Mouse (Mus musculus): ENCODE results near the gene Zfyve28. TPM values are rescaled to one million over a fixed set of nuclear protein-coding genes. Genes with fewer than 3 reads are reported as not detected.

Zfyve28 gene
- polyA plus RNA-seq, 1 experiment: 7.6 TPM

- DNase-seq (ENCODE audit: low read depth): no peak
- TF ChIP-seq CTCF (IDR thresholded peaks at IDR 0.05; ENCODE audit: borderline replicate concordance, extremely low read depth, insufficient read depth, insufficient read length): no peak
- no peak for TF ChIP-seq POLR2A (IDR thresholded peaks at IDR 0.05; ENCODE audit: borderline replicate concordance, extremely low read depth, insufficient read depth, insufficient read length, poor library complexity, severe bottlenecking)
These were observed 89.6 kb downstream of the Zfyve28 start for GRCm38 (mm10) chr5:34198615-34199014.

GRCm38 (mm10) chr5:34197243-34197642 is 91.0 kb downstream of the Zfyve28 start:
- DNase-seq (ENCODE audit: low read depth): peak; percentile 71
- no peak for TF ChIP-seq CTCF (IDR thresholded peaks at IDR 0.05; ENCODE audit: borderline replicate concordance, extremely low read depth, insufficient read depth, insufficient read length)
- no peak for TF ChIP-seq POLR2A (IDR thresholded peaks at IDR 0.05; ENCODE audit: borderline replicate concordance, extremely low read depth, insufficient read depth, insufficient read length, poor library complexity, severe bottlenecking)

- no peak for TF ChIP-seq CTCF (IDR thresholded peaks at IDR 0.05; ENCODE audit: borderline replicate concordance, extremely low read depth, insufficient read depth, insufficient read length)
- no peak for TF ChIP-seq POLR2A (IDR thresholded peaks at IDR 0.05; ENCODE audit: borderline replicate concordance, extremely low read depth, insufficient read depth, insufficient read length, poor library complexity, severe bottlenecking)
- DNase-seq (ENCODE audit: low read depth): no peak
These were observed 91.8 kb downstream of the Zfyve28 start for GRCm38 (mm10) chr5:34196423-34196822.

GRCm38 (mm10) chr5:34195786-34196185 is 92.5 kb downstream of the Zfyve28 start:
- TF ChIP-seq POLR2A (IDR thresholded peaks at IDR 0.05; ENCODE audit: borderline replicate concordance, extremely low read depth, insufficient read depth, insufficient read length, poor library complexity, severe bottlenecking): no peak
- TF ChIP-seq CTCF (IDR thresholded peaks at IDR 0.05; ENCODE audit: borderline replicate concordance, extremely low read depth, insufficient read depth, insufficient read length): no peak
- DNase-seq (ENCODE audit: low read depth): no peak

GRCm38 (mm10) chr5:34194975-34195662 is 93.1 kb downstream of the Zfyve28 start:
- no peak for DNase-seq (ENCODE audit: low read depth)
- TF ChIP-seq CTCF (IDR thresholded peaks at IDR 0.05; ENCODE audit: borderline replicate concordance, extremely low read depth, insufficient read depth, insufficient read length): no peak
- no peak for TF ChIP-seq POLR2A (IDR thresholded peaks at IDR 0.05; ENCODE audit: borderline replicate concordance, extremely low read depth, insufficient read depth, insufficient read length, poor library complexity, severe bottlenecking)

- no peak for DNase-seq (ENCODE audit: low read depth)
- TF ChIP-seq POLR2A (IDR thresholded peaks at IDR 0.05; ENCODE audit: borderline replicate concordance, extremely low read depth, insufficient read depth, insufficient read length, poor library complexity, severe bottlenecking) (no peak), CTCF (IDR thresholded peaks at IDR 0.05; ENCODE audit: borderline replicate concordance, extremely low read depth, insufficient read depth, insufficient read length) (no peak)
These were observed 93.8 kb downstream of the Zfyve28 start for GRCm38 (mm10) chr5:34194426-34194825.

- TF ChIP-seq CTCF (IDR thresholded peaks at IDR 0.05; ENCODE audit: borderline replicate concordance, extremely low read depth, insufficient read depth, insufficient read length) (peak; percentile 47; the same call in 1 of the 2 replicates), POLR2A (IDR thresholded peaks at IDR 0.05; ENCODE audit: borderline replicate concordance, extremely low read depth, insufficient read depth, insufficient read length, poor library complexity, severe bottlenecking) (no peak)
- DNase-seq (ENCODE audit: low read depth): no peak
These were observed 96.4 kb downstream of the Zfyve28 start for GRCm38 (mm10) chr5:34191843-34192242.

GRCm38 (mm10) chr5:34191021-34191420 is 97.2 kb downstream of the Zfyve28 start:
- no peak for TF ChIP-seq CTCF (IDR thresholded peaks at IDR 0.05; ENCODE audit: borderline replicate concordance, extremely low read depth, insufficient read depth, insufficient read length)
- no peak for TF ChIP-seq POLR2A (IDR thresholded peaks at IDR 0.05; ENCODE audit: borderline replicate concordance, extremely low read depth, insufficient read depth, insufficient read length, poor library complexity, severe bottlenecking)

GRCm38 (mm10) chr5:34189521-34189920 is 98.7 kb downstream of the Zfyve28 start:
- no peak for DNase-seq (ENCODE audit: low read depth)
- no peak for TF ChIP-seq POLR2A (IDR thresholded peaks at IDR 0.05; ENCODE audit: borderline replicate concordance, extremely low read depth, insufficient read depth, insufficient read length, poor library complexity, severe bottlenecking)
- no peak for TF ChIP-seq CTCF (IDR thresholded peaks at IDR 0.05; ENCODE audit: borderline replicate concordance, extremely low read depth, insufficient read depth, insufficient read length)

More at GRCm38 (mm10) chr5:34191021-34191420, 97.2 kb downstream of the Zfyve28 start:
- DNase-seq (ENCODE audit: low read depth): no peak

- TF ChIP-seq POLR2A (IDR thresholded peaks at IDR 0.05; ENCODE audit: borderline replicate concordance, extremely low read depth, insufficient read depth, insufficient read length, poor library complexity, severe bottlenecking) (no peak), CTCF (IDR thresholded peaks at IDR 0.05; ENCODE audit: borderline replicate concordance, extremely low read depth, insufficient read depth, insufficient read length) (no peak)
- DNase-seq (ENCODE audit: low read depth): no peak
These were observed 99.4 kb downstream of the Zfyve28 start for GRCm38 (mm10) chr5:34188856-34189255.

GRCm38 (mm10) chr5:34187601-34188316 is 100.5 kb downstream of the Zfyve28 start, which contains the start of gene Mxd4:
Gene Mxd4, minus strand, starts transcription at chr5:34187720.
- TF ChIP-seq POLR2A (IDR thresholded peaks at IDR 0.05; ENCODE audit: borderline replicate concordance, extremely low read depth, insufficient read depth, insufficient read length, poor library complexity, severe bottlenecking): peak; percentile 79
- no peak for TF ChIP-seq CTCF (IDR thresholded peaks at IDR 0.05; ENCODE audit: borderline replicate concordance, extremely low read depth, insufficient read depth, insufficient read length)
- DNase-seq (ENCODE audit: low read depth): peak; percentile 100
